In genomic region chr14:8176251-8176650, GRCm38 (mm10) we compare ENCODE assay signal across 12 mouse cellular contexts. TPM values are rescaled to one million over a fixed set of nuclear protein-coding genes. Genes with fewer than 3 reads are reported as not detected.
DNase-seq lines count a peak whose midpoint lies in the region; ATAC-seq and TF ChIP-seq lines count a peak whose summit lies in the region.
"Had no signal": no experiment of that assay in that cellular context is flagged by ENCODE, and none has a peak within 500 bp of the region (broad histone marks: within the 10 kb centered on the region; RNA-seq: fewer than 3 reads in every experiment).

No protein-coding gene starts in this region.

- no peak overlapping the region for H3ac ChIP-seq in myocyte (ENCODE audit: control insufficient read depth, insufficient read length)

- TF ChIP-seq POLR2A in myocyte (IDR thresholded peaks at IDR 0.05; ENCODE audit: insufficient read length, low read depth): no peak

- H3K9me3 ChIP-seq in liver, embryonic 12.5 days (replicated peaks): no peaks in the 10 kb centered on the region
- no peaks in the 10 kb centered on the region for H3K9me3 ChIP-seq in forebrain, embryonic 10.5 days
- H3K9me3 ChIP-seq: limb, embryonic 13.5 days had no signal

- H3K79me2 ChIP-seq in myocyte (ENCODE audit: control insufficient read depth, insufficient read depth): peaks cover 14% of the 10 kb centered on the region

- no peak overlapping the region for H3K4me3 ChIP-seq in liver, embryonic 12.5 days
- H3K4me3 ChIP-seq in myocyte: no peak overlapping the region
- H3K4me3 ChIP-seq in forebrain, embryonic 10.5 days: no peak overlapping the region
- H3K4me3 ChIP-seq: limb, embryonic 13.5 days had no signal

- H3K27me3 ChIP-seq in liver, embryonic 12.5 days (replicated peaks): 0 out of 2 replicates have a peak, but pooled peaks cover 3% of the 10 kb centered on the region
- H3K27me3 ChIP-seq in myocyte (ENCODE audit: control insufficient read depth, insufficient read depth, insufficient read length): no peaks in the 10 kb centered on the region
- H3K27me3 ChIP-seq in forebrain, embryonic 10.5 days (ENCODE audit: poor library complexity, severe bottlenecking): no peaks in the 10 kb centered on the region
- H3K27me3 ChIP-seq: limb, embryonic 13.5 days had no signal

- H3K4me1 ChIP-seq in liver, embryonic 12.5 days: peaks cover 13% of the 10 kb centered on the region
- peaks cover 18% of the 10 kb centered on the region for H3K4me1 ChIP-seq in forebrain, embryonic 10.5 days

- peaks cover 3% of the 10 kb centered on the region; the same call in 1 of the 2 replicates for H3K36me3 ChIP-seq in liver, embryonic 12.5 days
- no peaks in the 10 kb centered on the region for H3K36me3 ChIP-seq in myocyte (ENCODE audit: control insufficient read depth, insufficient read depth)
- no peaks in the 10 kb centered on the region for H3K36me3 ChIP-seq in forebrain, embryonic 10.5 days (replicated peaks)
- H3K36me3 ChIP-seq: limb, embryonic 13.5 days had no signal

- 43% methylated on average over 5 of the region's 5 CpGs for WGBS in liver, embryonic 12.5 days (ENCODE audit: insufficient replicate concordance)
- 67% methylated on average over 5 of the region's 5 CpGs for WGBS in forebrain, embryonic 10.5 days

- H3K27ac ChIP-seq in liver, embryonic 12.5 days: no peak overlapping the region
- H3K27ac ChIP-seq in forebrain, embryonic 10.5 days: no peak overlapping the region
- H3K27ac ChIP-seq: limb, embryonic 13.5 days had no signal

- DNase-seq in adrenal gland, adult 2 months: peak; percentile 49
- DNase-seq in adrenal gland, postnatal 4 days (ENCODE audit: low spot score in 2 of 2): no peak
- peak; percentile 59 for DNase-seq in liver
- peak; percentile 48 to 59 for DNase-seq in adrenal gland, postnatal 36 days
- no peak for DNase-seq in forebrain, embryonic 10.5 days (ENCODE audit: extremely low spot score, low spot score)
- no peak for DNase-seq in spleen, postnatal 36 days (ENCODE audit: low spot score in 2 of 2)
- DNase-seq: B cell, adult 2 months; cerebellum, postnatal 36 days; gastrocnemius, postnatal 14 days had no signal

- H3K4me2 ChIP-seq in liver, embryonic 12.5 days: no peak overlapping the region
- H3K4me2 ChIP-seq in myocyte (ENCODE audit: low read depth): peak overlapping the region; percentile 56
- H3K4me2 ChIP-seq: limb, embryonic 13.5 days had no signal

- no peak for ATAC-seq in liver, embryonic 12.5 days

- no peak overlapping the region for H3K9ac ChIP-seq in liver, embryonic 12.5 days
- H3K9ac ChIP-seq: limb, embryonic 13.5 days had no signal

TF ChIP-seq in myocyte, 11 proteins besides CTCF, POLR2A, EP300 and RAD21:
- TF ChIP-seq POLR2AphosphoS2 (IDR thresholded peaks at IDR 0.05; ENCODE audit: insufficient read length, low read depth): peak; percentile 37
- TF ChIP-seq MAX (IDR thresholded peaks at IDR 0.05; ENCODE audit: low read depth): no peak

RNA-seq across cellular contexts. Expression of gene Pdhb, which starts 3.4 kb away (rescaled TPM):
- total RNA-seq in adrenal gland, adult 2 months (2021): 100 to 1,000 TPM; 325 to 340 TPM
- 44.5 and 51.2 TPM in 2 replicates for polyA plus RNA-seq in adrenal gland, adult 2 months (2012; rRNA removed)
- 100 to 1,000 TPM; 233 to 238 TPM for total RNA-seq in adrenal gland, postnatal 4 days (2021)
- polyA plus RNA-seq in liver, embryonic 12.5 days (2016; fragmentation: Nextera tagmentation; extraction: Ambion mirVana): 138 and 139 TPM in 2 replicates
- 100 to 1,000 TPM; 349 to 451 TPM for total RNA-seq in adrenal gland, postnatal 36 days (2021)
- polyA plus RNA-seq in myocyte (2012; fragmentation: generic; extraction: Trizol): 193 TPM
- polyA plus RNA-seq in forebrain, embryonic 10.5 days (2016; fragmentation: Nextera tagmentation; extraction: Ambion mirVana): 205 and 209 TPM in 2 replicates

RNA-seq across cellular contexts. Expression of gene Kctd6, which starts 37.7 kb away (rescaled TPM):
- 10 to 100 TPM; 14.3 to 16.3 TPM for total RNA-seq in adrenal gland, adult 2 months (2021)
- polyA plus RNA-seq in adrenal gland, adult 2 months (2012; rRNA removed): 3.6 and 4.0 TPM in 2 replicates
- 10 to 100 TPM; 16.0 to 18.8 TPM for total RNA-seq in adrenal gland, postnatal 4 days (2021)
- 7.8 and 8.6 TPM in 2 replicates for polyA plus RNA-seq in liver, embryonic 12.5 days (2016; fragmentation: Nextera tagmentation; extraction: Ambion mirVana)
- total RNA-seq in adrenal gland, postnatal 36 days (2021): 10 to 100 TPM; 14.3 to 15.2 TPM
- 6.3 TPM for polyA plus RNA-seq in myocyte (2012; fragmentation: generic; extraction: Trizol)
- polyA plus RNA-seq in forebrain, embryonic 10.5 days (2016; fragmentation: Nextera tagmentation; extraction: Ambion mirVana): 2.8 and 3.1 TPM in 2 replicates

Comparison
In these comparisons a context has a peak if more than half of its experiments do, and no peak if none do; other contexts are left out.
1. DNase-seq: peak in adrenal gland, adult 2 months (single experiment), liver (single experiment) and adrenal gland, postnatal 36 days (2 of 2); none in adrenal gland, postnatal 4 days (0 of 2), forebrain, embryonic 10.5 days (single experiment) and spleen, postnatal 36 days (0 of 2).